Mouse (Mus musculus) erythroid progenitor cell, adult 5-6 weeks (primary cell): Measurements from ENCODE around the gene Olfr206. TPM values are rescaled to one million over a fixed set of nuclear protein-coding genes. Genes with fewer than 3 reads are reported as not detected.
"Not testable (repeated sequence)": the region's sequence is repeated elsewhere in the genome, so short reads cannot be mapped to it uniquely, and the experiment has no call there.

Experiments
- ATAC-seq: replicated peaks from 2 replicates; pipeline ENCODE4 v1.8.0; 2016; ENCODE audit warnings: moderate number of reproducible peaks, mild to moderate bottlenecking, moderate TSS enrichment, inconsistent platforms; ENCODE audit not compliant: poor library complexity, low FRiP score, severe bottlenecking
- total RNA-seq, 2 experiments: library from RNA; stranded (forward) in 1 of 2; stranded (reverse) in 1 of 2; fragments of 150-400 nt in 1 of 2; fragments of 186-747, 209-891 nt in 1 of 2; gene quantifications; 2 replicates each; pipeline versions ENCODE4 v1.2.3 to v1.2.4; 2015 to 2017; ENCODE audit warnings: low replicate concordance in 2 of 2

The Olfr206 gene
- total RNA-seq (2015; ENCODE audit: low replicate concordance): not detected in 2 replicates
- not detected in 2 replicates for total RNA-seq (2017; ENCODE audit: low replicate concordance)

GRCm38 (mm10) chr16:59349146-59349545 lies at the start of gene Olfr206:
Gene Olfr206 (minus strand): TSS chr16:59349246.
- ATAC-seq: no peak

DNA sequence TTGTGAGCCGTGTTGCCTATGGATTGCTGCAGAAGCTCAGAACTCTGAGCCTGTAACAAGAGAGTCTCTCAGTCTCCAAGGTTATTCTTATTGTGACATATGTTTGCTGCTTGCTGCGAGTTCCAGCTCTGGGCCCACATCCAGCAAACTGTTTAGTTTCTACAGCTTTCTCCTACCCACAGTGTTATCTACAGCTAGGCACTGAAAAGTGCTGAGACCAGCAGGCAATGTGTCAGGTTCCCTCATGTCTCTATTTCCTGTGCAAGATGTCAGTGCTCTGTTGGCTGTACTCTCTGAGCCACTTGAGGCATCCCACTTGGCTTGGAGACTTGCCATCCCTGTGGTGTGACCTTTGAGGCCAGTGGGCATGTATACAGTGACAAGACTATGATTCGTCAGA lies 44.3 kb upstream of the Olfr206 start:
- no peak for ATAC-seq

DNA sequence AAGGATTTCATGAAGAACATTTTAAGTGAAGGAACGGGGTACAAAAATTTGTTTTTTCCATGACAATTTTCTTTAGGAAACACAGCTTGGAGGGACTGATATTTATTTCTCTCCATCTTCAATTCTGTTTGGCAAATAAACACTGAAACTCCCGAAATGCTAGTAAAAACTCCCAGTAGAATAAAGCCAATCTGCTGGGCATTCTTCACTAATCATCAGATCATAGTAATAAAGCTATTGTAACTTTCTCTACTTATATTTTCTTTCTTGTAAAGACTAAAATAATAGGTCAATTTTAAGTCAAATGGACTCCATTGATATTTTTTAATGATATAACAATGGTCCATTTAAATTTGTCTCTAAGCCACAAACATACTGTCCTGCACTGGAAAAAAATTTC lies 14.8 kb upstream of the Olfr206 start, which contains the start of gene Olfr209:
TSS of gene Olfr209 (minus strand) at position 101 of the 400 bp plus-strand sequence.
- no peak for ATAC-seq

DNA sequence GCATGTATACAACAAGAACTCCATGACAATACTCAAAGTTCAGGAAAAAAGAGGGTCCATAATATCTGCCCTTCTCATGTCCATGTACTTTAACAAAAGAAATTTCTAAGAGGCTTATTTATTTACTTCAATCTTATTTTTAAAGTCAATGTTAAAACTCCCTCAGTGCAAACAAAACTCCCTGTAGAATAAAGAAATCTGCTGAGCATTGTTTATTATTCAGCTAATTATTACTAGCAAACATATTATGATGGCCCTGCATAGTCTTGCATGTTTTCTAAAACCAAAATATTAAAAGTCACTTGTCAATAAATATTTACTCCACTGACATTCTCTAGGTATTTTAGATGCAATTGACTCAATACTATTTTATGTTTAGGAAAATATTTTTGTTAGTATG lies 18.0 kb downstream of the Olfr206 start, which contains the start of gene Olfr205:
TSS of gene Olfr205 (minus strand) at position 101 of the 400 bp plus-strand sequence.
- no peak for ATAC-seq

GRCm38 (mm10) chr16:59323262-59323661 lies 25.8 kb downstream of the Olfr206 start:
- not testable (repeated sequence) for ATAC-seq

GRCm38 (mm10) chr16:59318148-59318547 lies 30.9 kb downstream of the Olfr206 start, which contains the start of gene Olfr204:
Gene Olfr204 (minus strand): TSS chr16:59318248.
- ATAC-seq: no peak

DNA sequence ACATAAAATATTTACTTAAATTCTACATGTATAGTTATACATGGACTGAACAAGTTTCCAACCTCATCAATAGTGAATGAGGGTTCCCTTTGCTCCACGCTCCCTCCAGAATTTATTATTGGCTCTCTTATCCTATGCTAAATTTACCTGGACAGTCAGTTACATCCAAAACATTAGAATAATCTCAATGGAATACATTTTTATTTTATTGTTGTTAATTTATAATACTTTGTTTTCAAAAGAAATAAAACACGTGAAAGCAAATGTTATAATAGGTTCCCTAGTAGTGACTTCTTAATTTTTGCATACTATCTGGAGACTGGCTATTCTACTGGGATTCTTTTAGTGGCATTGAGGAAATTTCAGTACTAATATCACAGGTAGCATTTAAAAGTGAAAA lies 50.5 kb downstream of the Olfr206 start, which contains the start of gene Olfr203:
TSS of gene Olfr203 (plus strand) at position 301 of the 400 bp plus-strand sequence.
- ATAC-seq: no peak

Other genes starting within 250 kb of the Olfr206 start
- not detected in 2 replicates for gene Olfr193, start 237.4 kb downstream of the Olfr206 start, total RNA-seq (2015; ENCODE audit: low replicate concordance)
- gene Olfr193, start 237.4 kb downstream of the Olfr206 start, total RNA-seq (2017; ENCODE audit: low replicate concordance): not detected in 2 replicates
- gene Olfr194, start 228.2 kb downstream of the Olfr206 start, total RNA-seq (2015; ENCODE audit: low replicate concordance): not detected in 2 replicates
- not detected in 2 replicates for gene Olfr194, start 228.2 kb downstream of the Olfr206 start, total RNA-seq (2017; ENCODE audit: low replicate concordance)
- gene Olfr195, start 202.2 kb downstream of the Olfr206 start, total RNA-seq (2015; ENCODE audit: low replicate concordance): not detected in 2 replicates
- gene Olfr195, start 202.2 kb downstream of the Olfr206 start, total RNA-seq (2017; ENCODE audit: low replicate concordance): not detected in 2 replicates
- gene Olfr196, start 178.8 kb downstream of the Olfr206 start, total RNA-seq (2015; ENCODE audit: low replicate concordance): not detected in 2 replicates
- not detected in 2 replicates for gene Olfr196, start 178.8 kb downstream of the Olfr206 start, total RNA-seq (2017; ENCODE audit: low replicate concordance)
- gene Olfr198, start 145.7 kb downstream of the Olfr206 start, total RNA-seq (2015; ENCODE audit: low replicate concordance): not detected in 2 replicates
- gene Olfr198, start 145.7 kb downstream of the Olfr206 start, total RNA-seq (2017; ENCODE audit: low replicate concordance): not detected in 2 replicates
- gene Olfr199, start 129.5 kb downstream of the Olfr206 start, total RNA-seq (2015; ENCODE audit: low replicate concordance): not detected in 2 replicates
- not detected in 2 replicates for gene Olfr199, start 129.5 kb downstream of the Olfr206 start, total RNA-seq (2017; ENCODE audit: low replicate concordance)
- not detected in 2 replicates for gene Olfr201, start 76.6 kb downstream of the Olfr206 start, total RNA-seq (2015; ENCODE audit: low replicate concordance)
- gene Olfr201, start 76.6 kb downstream of the Olfr206 start, total RNA-seq (2017; ENCODE audit: low replicate concordance): not detected in 2 replicates
- gene Olfr202, start 62.5 kb downstream of the Olfr206 start, total RNA-seq (2015; ENCODE audit: low replicate concordance): not detected in 2 replicates
- not detected in 2 replicates for gene Olfr202, start 62.5 kb downstream of the Olfr206 start, total RNA-seq (2017; ENCODE audit: low replicate concordance)
- gene Olfr203, start 50.4 kb downstream of the Olfr206 start, total RNA-seq (2015; ENCODE audit: low replicate concordance): not detected in 2 replicates
- not detected in 2 replicates for gene Olfr203, start 50.4 kb downstream of the Olfr206 start, total RNA-seq (2017; ENCODE audit: low replicate concordance)
- not detected in 2 replicates for gene Olfr204, start 31.0 kb downstream of the Olfr206 start, total RNA-seq (2015; ENCODE audit: low replicate concordance)
- not detected in 2 replicates for gene Olfr204, start 31.0 kb downstream of the Olfr206 start, total RNA-seq (2017; ENCODE audit: low replicate concordance)
- not detected in 2 replicates for gene Olfr205, start 18.1 kb downstream of the Olfr206 start, total RNA-seq (2015; ENCODE audit: low replicate concordance)
- gene Olfr205, start 18.1 kb downstream of the Olfr206 start, total RNA-seq (2017; ENCODE audit: low replicate concordance): not detected in 2 replicates
- not detected in 2 replicates for gene Olfr209, start 14.7 kb upstream of the Olfr206 start, total RNA-seq (2015; ENCODE audit: low replicate concordance)
- gene Olfr209, start 14.7 kb upstream of the Olfr206 start, total RNA-seq (2017; ENCODE audit: low replicate concordance): not detected in 2 replicates
- gene Gabrr3, start 58.1 kb upstream of the Olfr206 start, total RNA-seq (2015; ENCODE audit: low replicate concordance): not detected in 2 replicates
- gene Gabrr3, start 58.1 kb upstream of the Olfr206 start, total RNA-seq (2017; ENCODE audit: low replicate concordance): not detected in 2 replicates
- 2.9 and 6.3 TPM in 2 replicates for gene Riox2, start 122.5 kb upstream of the Olfr206 start, total RNA-seq (2015; ENCODE audit: low replicate concordance)
- 4.7 and 20.1 TPM in 2 replicates for gene Riox2, start 122.5 kb upstream of the Olfr206 start, total RNA-seq (2017; ENCODE audit: low replicate concordance)